Mouse (Mus musculus) cerebellum, postnatal 36 days (tissue): Measurements from ENCODE around the gene Fry.

Experiments
- DNase-seq, 2 experiments: peaks; one replicate each; pipeline ENCODE4 v3.0.0; 2021 to 2022; ENCODE audit warnings: mixed read lengths in 2 of 2

Fry gene

DNA sequence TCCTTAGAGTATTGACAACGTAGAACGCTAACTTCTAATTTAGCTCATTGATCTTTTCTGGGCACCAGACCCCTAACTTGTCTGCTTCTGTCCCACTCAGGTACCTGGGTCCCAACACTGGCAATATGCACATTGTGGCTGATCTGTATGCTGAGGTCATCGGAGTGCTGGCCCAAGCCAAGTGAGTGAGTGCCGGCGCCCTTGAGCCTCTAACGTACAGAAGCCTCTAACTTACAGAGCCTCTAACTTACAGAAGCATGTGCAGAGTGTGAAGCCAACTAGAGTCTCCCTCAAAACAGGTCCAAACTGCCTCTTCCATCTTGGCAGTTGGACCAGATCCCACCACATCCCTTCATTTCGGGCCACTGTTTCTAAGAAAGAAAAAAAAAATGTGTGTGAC lies 227.5 kb downstream of the Fry start:
- DNase-seq = no peak

DNA sequence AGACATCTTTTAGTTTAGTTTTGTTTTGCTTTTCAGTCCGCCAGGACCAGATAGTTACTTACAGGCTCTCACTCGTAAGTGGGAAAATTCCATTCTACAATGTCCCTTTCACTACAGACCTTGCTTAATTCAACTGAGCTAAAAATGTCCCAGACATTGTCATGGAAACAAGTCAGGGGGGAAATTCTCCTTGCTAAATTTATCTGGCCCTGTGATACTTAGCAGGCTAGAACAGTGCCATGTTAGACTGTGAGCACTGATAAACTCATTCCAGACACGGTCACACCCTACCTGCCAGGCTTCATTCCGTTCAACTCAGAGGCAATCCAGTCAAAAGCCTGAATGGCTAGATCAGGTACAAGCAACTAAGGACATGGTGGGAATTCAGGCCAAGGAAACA lies 227.9 kb downstream of the Fry start:
- no peak for DNase-seq

- DNase-seq = no peak
Observed at GRCm38 (mm10) chr5:150347845-150348244, 229.4 kb downstream of the Fry start.

DNA sequence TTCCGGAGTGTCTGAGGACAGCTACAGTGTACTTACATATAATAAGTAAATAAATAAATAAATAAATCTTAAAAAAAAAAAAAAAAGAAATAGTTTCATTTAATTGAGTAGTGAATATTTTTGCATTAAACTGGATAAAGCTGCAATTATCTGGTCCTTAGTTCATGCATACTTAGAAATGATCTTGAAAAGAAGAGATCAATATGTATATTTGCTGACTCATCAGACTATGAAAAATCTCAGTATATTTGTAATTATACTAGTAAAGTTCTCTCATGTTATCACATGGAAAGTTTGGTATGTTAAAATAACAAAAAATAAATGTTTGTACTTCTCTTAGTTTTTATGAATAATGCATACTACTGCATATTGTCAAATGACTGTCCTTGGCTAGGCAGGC lies 229.9 kb downstream of the Fry start:
- no peak for DNase-seq

DNA sequence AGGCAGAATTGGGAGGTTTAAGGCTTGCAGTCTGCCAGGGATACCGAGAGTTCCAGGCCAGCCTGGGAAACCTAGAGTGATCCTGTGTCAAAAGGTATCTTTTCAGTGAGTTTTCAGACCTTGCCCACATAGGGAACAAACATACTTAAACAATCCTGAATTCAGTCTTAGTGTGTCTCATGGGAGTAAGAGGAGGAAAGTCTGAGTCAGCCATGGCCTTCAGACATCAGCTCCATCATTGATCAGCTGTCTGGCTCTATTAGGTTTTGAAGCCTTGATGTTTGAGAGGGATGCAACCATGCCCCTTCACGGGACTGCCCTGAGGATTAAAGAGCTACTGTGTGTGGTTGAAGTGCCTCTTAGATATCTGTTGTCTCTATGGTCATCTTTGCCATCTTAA lies 232.7 kb downstream of the Fry start:
- DNase-seq = no peak

GRCm38 (mm10) chr5:150358671-150359070 lies 240.2 kb downstream of the Fry start:
- DNase-seq = no peak

DNA sequence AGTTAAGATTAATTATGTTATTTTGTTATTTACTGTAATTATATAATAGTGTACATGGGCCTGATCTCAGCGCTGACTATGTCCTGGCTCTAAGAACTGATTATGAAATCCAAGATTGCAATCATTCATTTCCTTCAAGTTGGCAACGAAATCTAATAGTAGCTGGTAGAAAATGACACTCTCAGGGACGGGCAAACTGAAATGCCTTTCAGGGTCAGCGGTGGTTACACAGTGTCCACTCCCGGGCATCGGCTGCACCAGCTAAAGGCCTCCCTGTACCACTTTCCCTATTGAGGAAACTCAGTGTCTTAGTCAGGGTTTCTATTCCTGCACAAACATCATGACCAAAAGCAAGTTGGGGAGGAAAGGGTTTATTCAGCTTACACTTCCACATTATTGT lies 243.8 kb downstream of the Fry start:
- no peak for DNase-seq

DNA sequence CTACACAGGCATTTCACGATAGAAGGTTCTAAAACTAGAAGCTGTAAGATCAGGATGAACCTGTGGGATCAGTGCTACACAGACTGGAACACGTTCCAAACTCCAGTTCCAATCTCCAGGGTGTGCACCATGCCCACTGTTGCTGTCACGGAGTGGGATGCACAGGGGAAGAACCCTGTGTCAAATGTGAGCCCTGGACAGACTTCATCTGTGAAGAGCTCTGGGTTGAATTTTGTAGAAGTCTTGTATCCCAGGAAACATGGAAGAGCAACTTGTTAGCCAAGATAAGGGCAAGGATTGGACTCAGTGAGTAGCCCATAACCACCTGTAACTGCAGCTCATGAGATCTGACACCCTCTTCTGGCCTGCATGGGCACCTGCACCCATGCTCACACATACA lies 246.2 kb downstream of the Fry start:
- no peak for DNase-seq

- no peak for DNase-seq
Observed at GRCm38 (mm10) chr5:150367027-150367426, 248.6 kb downstream of the Fry start.

DNA sequence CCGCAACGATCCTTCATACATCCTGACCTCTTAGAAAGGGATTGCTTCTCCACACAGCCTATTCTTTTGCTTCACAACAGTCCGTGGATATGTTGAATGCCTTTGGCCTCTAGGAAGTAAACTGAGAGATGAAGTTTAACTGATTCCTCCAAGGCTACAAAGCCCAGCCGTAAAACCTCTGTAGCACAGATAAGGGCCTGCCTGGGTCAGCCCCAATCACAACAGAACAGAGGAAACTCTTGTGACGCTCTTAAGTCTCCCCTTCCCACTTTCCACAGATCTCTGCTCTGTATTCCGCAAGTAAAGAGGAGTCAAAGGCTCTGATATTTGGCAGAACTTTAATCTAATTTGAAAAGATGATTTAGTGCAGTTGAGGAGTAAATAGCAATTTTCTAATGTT lies 251.8 kb downstream of the Fry start:
- no peak for DNase-seq

DNA sequence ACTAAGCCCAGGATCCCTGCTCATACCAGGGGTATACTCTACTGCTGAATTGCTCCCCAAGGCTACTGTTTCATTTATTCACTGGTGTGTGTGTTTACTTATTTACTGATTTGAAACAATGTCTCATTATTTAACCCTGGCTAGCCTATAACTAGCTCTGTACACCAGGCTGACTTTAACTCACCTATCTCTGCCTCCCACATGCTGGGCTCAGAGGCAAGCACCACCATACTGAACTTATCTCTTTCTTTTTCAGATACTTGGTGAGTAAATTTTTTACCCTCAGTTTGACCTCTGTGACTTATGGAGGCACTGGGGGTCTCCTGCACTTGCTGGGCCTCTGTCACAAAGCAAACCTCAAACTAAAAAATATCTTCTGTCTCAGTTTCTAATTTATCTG lies 252.4 kb downstream of the Fry start:
- no peak for DNase-seq

DNA sequence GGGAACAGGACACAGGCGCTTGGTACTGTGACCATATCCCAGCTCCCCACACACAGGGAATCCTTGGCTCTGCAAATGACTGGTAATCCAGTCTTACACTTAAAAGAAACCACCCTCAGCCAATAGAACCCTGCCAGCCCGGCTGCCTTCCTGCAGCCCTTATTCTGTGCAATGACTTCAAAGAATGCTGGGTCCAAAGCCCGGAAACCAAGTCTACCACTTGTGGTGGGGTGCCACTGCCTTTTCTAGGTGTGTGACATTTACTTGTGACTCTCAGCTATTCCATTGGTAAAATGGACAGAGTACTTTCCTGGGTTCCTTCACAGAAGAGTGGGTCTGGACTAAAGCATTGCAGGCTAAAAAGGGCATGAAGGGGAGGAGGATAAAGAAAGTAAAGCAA lies 254.5 kb downstream of the Fry start:
- no peak for DNase-seq

- no peak for DNase-seq
Observed at GRCm38 (mm10) chr5:150374778-150375559, 256.5 kb downstream of the Fry start.

DNA sequence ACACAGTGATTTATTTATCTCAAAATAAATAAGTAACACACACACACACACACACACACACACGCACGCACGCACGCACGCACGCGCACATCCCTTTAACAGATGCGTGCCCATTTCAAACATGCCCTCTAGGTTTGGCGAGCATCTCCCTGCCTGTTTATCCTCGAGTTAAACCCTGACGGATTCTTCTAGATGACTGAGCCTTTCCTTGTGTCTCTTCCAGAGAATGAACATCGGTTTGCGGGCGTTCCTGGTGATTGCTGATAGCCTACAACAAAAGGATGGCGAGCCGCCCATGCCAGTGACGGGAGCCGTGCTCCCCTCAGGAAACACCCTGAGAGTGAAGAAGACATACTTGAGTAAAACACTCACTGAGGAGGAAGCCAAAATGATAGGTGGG lies 260.1 kb downstream of the Fry start:
- no peak for DNase-seq

- no peak for DNase-seq
Observed at GRCm38 (mm10) chr5:150380767-150381166, 262.3 kb downstream of the Fry start.

GRCm38 (mm10) chr5:150382411-150382810 lies 264.0 kb downstream of the Fry start:
- DNase-seq = no peak

- DNase-seq = no peak
Observed at GRCm38 (mm10) chr5:150384272-150385215, 266.1 kb downstream of the Fry start.

GRCm38 (mm10) chr5:150385224-150385623 lies 266.8 kb downstream of the Fry start:
- no peak for DNase-seq

DNA sequence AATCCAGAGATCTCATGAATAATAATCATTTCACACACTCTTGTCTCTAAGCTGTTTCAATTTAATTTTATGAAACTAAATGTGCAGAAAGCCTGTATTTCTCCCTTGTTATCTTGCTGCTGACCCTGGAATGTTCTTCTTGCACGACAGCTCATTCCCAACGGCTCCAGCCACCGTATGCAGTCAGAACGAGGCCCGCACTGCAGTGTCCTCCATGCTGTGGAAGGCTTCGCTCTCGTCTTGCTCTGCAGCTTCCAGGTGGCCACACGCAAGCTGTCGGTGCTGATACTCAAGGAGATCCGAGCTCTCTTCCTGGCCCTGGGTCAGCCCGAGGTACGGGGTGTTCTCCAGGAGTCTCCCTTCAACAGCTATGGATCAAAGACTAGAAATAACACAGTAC lies 270.2 kb downstream of the Fry start:
- no peak for DNase-seq

GRCm38 (mm10) chr5:150389589-150390377 lies 271.3 kb downstream of the Fry start:
- DNase-seq = no peak

DNA sequence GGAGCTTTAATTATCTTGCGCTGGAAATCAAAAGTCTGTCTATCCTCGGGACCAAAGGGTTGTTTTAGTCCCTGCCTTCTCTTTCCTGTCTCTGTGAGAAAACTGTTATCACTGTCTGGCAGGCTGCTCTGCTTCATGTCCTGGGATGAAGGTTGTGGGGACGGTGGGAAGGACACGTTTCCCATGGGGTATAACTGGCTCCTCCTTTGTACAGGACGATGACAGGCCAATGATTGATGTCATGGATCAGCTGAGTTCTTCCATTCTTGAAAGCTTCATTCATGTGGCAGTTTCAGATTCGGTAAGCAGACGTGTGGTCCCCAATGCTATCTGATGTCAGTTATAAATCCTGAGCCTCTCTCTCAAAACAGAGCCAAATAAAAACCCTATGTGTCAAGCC lies 272.0 kb downstream of the Fry start:
- DNase-seq = no peak

GRCm38 (mm10) chr5:150394645-150395044 lies 276.2 kb downstream of the Fry start:
- DNase-seq = no peak

DNA sequence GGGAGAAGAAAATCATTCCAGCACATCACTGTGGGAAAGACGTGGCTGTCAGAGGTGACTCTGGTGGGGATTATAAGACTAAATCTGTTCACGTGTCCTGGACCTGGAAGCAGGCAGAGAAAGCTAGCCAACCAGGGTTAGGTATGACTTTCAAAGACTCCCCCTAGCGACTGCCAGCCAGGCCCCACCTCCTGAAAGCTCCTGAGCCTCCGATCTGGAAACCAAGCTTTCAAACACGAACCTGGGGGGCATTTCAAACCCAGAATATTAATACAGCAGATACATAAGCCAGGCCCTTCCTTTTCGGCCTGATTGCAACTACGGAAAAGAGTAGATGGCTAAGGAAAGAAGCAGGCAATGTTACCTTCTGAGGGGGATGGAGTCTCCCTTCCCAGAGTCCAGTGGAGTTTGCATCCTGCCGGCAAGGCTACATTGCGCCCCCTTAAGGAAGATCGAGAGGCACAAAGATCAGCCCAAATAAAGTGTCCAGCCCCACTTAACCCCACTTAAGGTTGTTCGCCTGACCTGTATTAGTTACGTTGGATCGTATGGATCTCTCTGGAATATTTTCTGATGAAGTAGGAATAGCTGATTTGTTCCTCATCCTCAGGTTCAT lies 284.5 kb downstream of the Fry start:
- no peak for DNase-seq
